Mouse (Mus musculus): ENCODE measurements around the gene Tex45. TPM values are rescaled to one million over a fixed set of nuclear protein-coding genes. Genes with fewer than 3 reads are reported as not detected.

Tex45 gene
- total RNA-seq, 2 experiments from 2014 or later: 0.20 to 0.32 TPM

- no peak for DNase-seq (ENCODE audit: low spot score in 2 of 2)
These were observed 61.3 kb downstream of the Tex45 start for GRCm38 (mm10) chr8:3531936-3532335.

- DNase-seq (ENCODE audit: low spot score in 2 of 2): no peak
These were observed 65.6 kb downstream of the Tex45 start for GRCm38 (mm10) chr8:3536053-3536841.

Other genes starting within 250 kb of the Tex45 start
- gene Insr, start 191.2 kb upstream of the Tex45 start, total RNA-seq (2021): 10 to 100 TPM; 47.9 to 52.1 TPM
- under 1 TPM in 1 of 2 experiments, not detected in 1; 0.53 TPM for gene A430078G23Rik, start 117.4 kb upstream of the Tex45 start, total RNA-seq (2021)
- gene Arhgef18, start 77.9 kb upstream of the Tex45 start, total RNA-seq (2021): 10 to 100 TPM; 36.5 to 44.6 TPM
- gene Pex11g, start 3.2 kb upstream of the Tex45 start, total RNA-seq (2021): 1 to 10 TPM in 1 of 2 experiments, under 1 TPM in 1; 0.87 to 1.7 TPM
- 10 to 100 TPM; 27.7 to 29.0 TPM for gene Zfp358, start 22.3 kb downstream of the Tex45 start, total RNA-seq (2021)
- 10 to 100 TPM; 66.2 to 79.4 TPM for gene Mcoln1, start 29.6 kb downstream of the Tex45 start, total RNA-seq (2021)
- gene Pnpla6, start 44.5 kb downstream of the Tex45 start, total RNA-seq (2021): 10 to 100 TPM; 67.7 to 76.2 TPM
- gene C330021F23Rik, start 97.1 kb downstream of the Tex45 start, total RNA-seq (2021): not detected
- gene Camsap3, start 116.4 kb downstream of the Tex45 start, total RNA-seq (2021): 10 to 100 TPM; 58.1 to 68.1 TPM
- gene Xab2, start 150.5 kb downstream of the Tex45 start, total RNA-seq (2021): 10 to 100 TPM; 33.9 to 34.1 TPM
- 100 to 1,000 TPM in 1 of 2 experiments, 10 to 100 TPM in 1; 83.3 to 101 TPM for gene Pet100, start 150.7 kb downstream of the Tex45 start, total RNA-seq (2021)
- gene Pcp2, start 154.7 kb downstream of the Tex45 start, total RNA-seq (2021): not detected
- gene Stxbp2, start 160.1 kb downstream of the Tex45 start, total RNA-seq (2021): 10 to 100 TPM; 50.2 to 61.8 TPM
- gene Retn, start 184.9 kb downstream of the Tex45 start, total RNA-seq (2021): 1 to 10 TPM; 1.1 TPM
- gene Mcemp1, start 194.9 kb downstream of the Tex45 start, total RNA-seq (2021): under 1 TPM; 0.38 to 0.39 TPM
- 10 to 100 TPM; 23.0 to 24.6 TPM for gene Fcor, start 201.5 kb downstream of the Tex45 start, total RNA-seq (2021)
- 10 to 100 TPM; 31.5 to 34.4 TPM for gene Trappc5, start 205.4 kb downstream of the Tex45 start, total RNA-seq (2021)
- not detected for gene Fcer2a, start 223.3 kb downstream of the Tex45 start, total RNA-seq (2021)
- not detected for gene Clec4g, start 249.8 kb downstream of the Tex45 start, total RNA-seq (2021)